Mouse (Mus musculus) natural killer cell, adult 2 months (primary cell): ENCODE measurements at regions not wholly inside any gene's neighbourhood (a gene's known extent, or its start where the extent isn't known, plus 50 kb on each side); places are given as distances from the start of the nearest gene placed in this dataset.

Experiments
- DNase-seq, 2 experiments: peaks; one replicate each; pipeline ENCODE4 v3.0.0; 2022; ENCODE audit warnings: low spot score in 2 of 2

DNA sequence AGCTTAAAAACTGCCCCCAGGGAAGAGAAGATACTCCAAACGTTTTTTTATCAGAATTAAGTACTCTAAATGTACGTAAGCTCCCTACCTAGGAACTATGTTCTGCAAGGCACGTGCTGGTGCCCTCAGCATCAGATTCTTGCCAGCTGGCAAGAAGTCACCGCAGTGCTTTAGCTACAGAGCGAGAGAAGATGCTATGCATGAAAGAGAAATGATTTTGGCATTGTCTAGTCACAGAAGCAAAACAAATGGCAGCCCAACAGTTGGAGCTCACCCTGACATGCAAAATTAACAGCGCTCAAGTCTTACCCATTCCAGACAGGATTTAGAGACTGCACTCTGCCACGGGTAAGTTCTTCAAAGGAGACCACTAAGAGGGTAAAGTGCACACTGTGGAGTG is 311.5 kb downstream of the Glrx3 start:
- no peak for DNase-seq

DNA sequence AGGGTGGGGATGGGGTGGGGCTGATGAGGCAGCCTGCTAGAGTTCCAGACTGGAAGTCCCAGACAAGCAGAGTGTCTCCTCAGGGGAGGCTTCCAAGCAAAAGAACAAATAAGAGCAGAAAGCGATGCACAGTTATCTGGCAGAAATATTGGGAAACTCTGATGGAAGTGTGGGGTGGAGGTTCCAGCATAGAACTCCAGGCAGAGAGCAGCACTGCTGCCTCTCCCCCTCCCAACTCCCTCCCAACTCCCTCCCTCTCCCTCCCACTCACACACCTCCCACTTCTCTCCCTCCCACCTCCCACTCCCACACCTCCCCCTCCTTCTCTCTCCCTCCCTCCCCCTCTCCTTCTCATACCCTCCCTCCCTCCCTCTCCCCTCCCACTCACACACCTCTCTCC is 313.3 kb downstream of the Glrx3 start:
- no peak for DNase-seq

- no peak for DNase-seq
These were observed 313.9 kb downstream of the Glrx3 start for GRCm38 (mm10) chr7:137751151-137751859.

DNA sequence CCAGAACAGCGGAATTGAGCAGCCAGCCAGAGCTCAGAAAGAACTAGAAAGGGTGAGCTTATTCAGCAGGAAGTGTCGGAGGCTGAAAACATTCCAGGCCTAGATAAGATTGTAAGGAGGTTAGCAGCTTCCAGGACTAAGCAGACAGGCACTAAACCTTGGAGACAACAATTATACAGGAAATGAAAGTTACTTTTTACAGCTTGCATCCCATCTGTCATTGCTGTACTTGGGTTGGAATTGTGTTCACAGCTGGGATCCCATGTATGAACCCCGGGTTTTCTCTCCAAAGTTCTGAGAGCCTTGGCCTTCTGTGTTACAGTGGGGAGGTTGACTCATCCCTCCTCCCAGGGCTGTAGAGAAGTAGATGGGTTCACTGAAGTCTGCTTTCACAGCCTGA is 328.5 kb downstream of the Glrx3 start:
- DNase-seq = no peak

DNA sequence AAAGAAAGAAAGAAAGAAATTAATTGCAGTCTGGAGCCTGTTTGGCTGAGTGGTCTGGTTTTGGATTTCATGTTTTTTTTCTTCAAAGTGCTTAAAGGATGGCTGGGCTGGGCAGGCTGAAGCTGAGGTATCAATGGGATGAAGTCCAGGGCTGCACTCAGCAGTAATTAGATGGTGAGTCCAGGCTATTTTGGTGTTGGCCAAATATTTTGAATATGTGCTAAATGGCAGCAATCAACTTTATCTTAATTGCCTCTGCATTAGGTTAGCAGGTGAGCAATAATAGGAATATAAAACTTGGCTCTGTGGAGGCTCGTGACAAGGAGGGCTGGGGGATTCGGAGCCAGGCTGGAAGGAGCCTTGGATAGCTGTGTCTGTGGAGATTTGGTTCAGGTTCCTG is 329.3 kb downstream of the Glrx3 start:
- DNase-seq = no peak

GRCm38 (mm10) chr7:137773051-137773964 is 335.9 kb downstream of the Glrx3 start:
- no peak for DNase-seq

DNA sequence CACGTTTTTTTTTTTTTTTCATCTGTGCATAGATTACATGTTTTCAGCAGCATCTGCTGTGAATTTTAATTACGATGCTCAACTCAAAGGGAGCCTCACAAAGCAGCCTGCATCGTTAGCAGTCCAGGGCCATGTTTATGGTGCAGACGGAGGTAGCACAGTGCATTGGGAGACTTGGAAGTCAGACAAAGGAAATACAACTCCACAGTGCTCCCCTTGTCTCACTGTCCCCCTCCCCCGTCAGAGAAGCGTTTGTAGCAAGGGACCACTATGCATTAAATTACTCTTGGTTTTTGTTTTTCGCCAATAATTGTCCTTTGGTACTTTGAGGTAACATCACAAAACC is 336.5 kb downstream of the Glrx3 start:
- no peak for DNase-seq

DNA sequence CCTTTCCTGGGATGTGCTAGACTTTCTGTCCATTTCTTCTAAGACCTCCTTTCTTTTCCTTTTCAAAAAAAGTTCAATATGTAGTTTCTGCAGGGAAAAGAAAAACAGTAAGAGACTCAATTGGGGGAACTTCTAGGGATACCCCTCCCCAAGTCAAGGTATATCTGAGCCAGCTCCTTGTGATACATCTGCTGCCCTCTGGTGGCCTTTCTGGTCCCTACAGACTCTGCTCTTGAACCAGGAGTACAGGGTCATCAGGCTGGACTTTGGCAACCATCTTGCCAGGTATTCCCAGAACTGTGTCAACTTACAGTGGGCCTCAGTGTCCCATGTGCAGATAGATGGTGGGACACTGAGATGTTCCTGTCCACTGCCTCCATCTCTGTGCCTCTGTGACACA is 346.5 kb downstream of the Glrx3 start:
- DNase-seq = peak in 1 of 2 experiments; percentile 31

DNA sequence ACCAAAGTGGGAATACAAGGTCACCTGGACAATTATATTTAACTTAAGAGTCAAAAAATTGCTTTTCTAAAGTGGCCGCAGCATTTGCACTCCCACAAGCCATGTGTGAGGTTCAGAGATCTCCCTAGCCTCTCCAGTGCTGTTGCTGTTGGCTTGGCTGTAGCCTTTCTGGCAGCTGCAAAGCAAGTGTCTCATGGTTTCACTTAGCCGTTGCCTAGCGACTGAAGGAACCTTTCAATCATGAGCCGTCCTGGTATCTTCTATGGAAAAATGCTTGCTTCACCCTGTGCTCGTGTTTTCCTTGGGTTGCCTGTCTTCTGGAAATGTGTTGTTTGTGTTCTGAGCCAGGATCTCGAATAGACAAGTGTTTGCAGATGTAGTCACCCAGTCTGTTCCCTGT is 367.9 kb downstream of the Glrx3 start:
- no peak for DNase-seq

GRCm38 (mm10) chr7:137812839-137813238 is 375.4 kb downstream of the Glrx3 start:
- DNase-seq = no peak

- DNase-seq = no peak
These were observed 403.1 kb downstream of the Glrx3 start for GRCm38 (mm10) chr7:137840520-137840919.

DNA sequence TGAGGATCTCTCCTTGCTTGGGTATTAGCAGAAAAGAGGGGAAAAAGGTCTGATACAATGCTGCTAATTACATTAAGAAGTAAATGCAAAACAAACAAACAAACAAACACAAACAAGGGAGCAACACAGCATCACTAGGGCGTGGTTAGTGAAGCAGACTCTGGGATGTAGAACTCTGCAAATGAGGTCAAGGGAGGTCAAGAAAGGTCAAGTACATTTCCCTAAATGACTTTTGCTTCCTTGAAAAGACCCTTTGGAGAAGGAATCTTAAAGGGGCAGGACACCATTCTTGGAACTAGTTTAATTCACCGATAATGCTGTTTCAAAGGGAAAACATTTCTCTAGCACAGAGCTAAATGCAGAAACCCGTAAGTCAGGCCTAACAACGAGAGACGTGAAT is 403.6 kb downstream of the Glrx3 start:
- DNase-seq = no peak

DNA sequence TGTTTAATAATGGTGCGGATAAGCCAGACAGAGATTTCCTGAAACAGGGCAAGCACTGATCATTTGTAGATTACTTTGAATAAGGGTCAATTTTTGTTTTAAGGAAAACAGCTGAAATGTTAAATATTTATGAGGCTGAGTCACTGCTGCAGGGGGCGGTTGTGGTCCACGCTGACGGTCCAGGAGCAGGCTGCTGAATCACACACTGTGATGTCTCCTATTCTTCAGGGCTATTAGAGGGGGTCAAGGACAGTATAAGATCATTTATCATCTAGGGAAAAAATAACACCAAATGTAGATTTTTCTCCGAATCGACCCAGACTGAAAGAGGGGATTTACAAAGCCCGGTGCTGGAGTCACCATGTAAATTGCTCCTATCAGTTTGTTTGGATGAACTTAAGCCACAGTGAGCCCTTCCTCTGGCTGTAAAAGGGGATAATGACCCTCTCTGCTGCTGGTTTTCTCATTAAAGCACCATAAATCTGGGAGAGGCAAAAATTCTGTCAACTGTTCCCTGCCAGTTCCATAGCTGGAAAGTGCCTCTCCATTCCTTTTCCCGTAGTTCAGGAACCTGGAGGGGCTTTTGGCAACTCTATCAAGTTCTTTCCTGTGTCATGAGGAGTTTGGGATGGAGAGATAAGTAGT is 404.2 kb downstream of the Glrx3 start:
- DNase-seq = no peak

DNA sequence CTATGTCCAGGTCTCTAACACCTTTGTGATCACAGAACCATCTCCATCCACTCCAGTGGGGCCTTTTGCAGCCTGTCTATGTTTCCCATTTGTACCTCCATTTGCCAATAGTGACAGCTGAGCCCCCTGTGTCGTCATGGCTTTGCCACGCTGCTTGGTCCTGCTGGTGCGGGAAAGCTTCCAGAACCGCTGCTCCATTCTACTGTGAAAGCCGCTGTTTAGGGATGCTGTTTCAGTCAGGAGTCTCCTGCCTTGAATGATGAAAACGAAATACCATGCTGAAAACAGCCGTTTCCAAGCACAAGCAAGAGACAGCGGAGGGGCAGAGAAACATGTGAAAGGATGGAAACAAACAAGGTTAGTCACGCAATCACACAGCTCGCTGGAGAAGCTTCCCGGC is 410.4 kb downstream of the Glrx3 start:
- DNase-seq = no peak

GRCm38 (mm10) chr7:137851061-137851460 is 413.6 kb downstream of the Glrx3 start:
- DNase-seq = no peak

DNA sequence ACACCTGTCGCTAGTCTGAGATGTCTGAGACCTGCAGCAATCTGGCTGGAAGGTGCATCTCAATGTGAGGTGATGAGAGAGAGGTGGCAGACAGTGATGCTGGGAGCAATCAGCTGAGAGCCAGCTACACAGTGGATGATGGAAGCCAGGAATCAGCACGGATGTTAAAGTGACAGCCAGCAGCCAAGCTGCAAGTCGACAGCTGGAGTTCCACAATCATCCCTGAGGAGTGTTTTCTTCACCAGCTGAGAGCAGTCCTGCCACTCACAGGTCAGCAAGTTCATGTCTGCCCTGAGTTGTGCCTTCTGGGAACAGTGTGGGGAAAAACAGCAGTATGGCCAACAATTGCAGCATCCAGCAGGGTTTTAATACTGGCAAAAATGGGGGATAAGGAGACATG is 422.3 kb downstream of the Glrx3 start:
- no peak for DNase-seq

- DNase-seq = no peak
These were observed 423.1 kb downstream of the Glrx3 start for GRCm38 (mm10) chr7:137860520-137860919.

- DNase-seq = no peak
These were observed 427.5 kb downstream of the Glrx3 start for GRCm38 (mm10) chr7:137864912-137865311.

- DNase-seq = no peak
These were observed 428.0 kb downstream of the Glrx3 start for GRCm38 (mm10) chr7:137865457-137865856.

DNA sequence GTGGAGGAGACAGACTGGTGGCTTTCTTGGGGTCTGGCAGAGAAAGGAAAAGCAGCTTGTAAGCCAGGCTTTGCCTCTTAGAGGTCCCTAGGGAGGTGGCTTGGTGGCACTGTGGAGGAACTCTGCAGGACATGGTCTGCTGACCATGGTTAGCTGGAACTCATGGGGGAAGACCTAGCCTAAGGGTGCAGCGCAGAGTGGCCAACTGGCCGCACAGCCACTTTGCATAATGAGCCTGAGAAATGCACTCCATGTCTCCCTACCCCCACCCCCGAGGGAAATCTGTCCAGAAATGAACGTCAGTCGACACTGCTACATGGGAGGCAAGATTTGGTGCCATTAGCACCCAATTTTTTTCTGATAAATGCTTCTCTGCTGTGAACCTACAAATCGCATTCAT is 429.5 kb downstream of the Glrx3 start:
- no peak for DNase-seq

- no peak for DNase-seq
These were observed 431.1 kb downstream of the Glrx3 start for GRCm38 (mm10) chr7:137868501-137868900.

- no peak for DNase-seq
These were observed 437.9 kb downstream of the Glrx3 start for GRCm38 (mm10) chr7:137875306-137875705.

- no peak for DNase-seq
These were observed 441.9 kb downstream of the Glrx3 start for GRCm38 (mm10) chr7:137879296-137879695.
